Mouse (Mus musculus): ENCODE results near the gene Syt8.
A peak's percentile ranks its signal among the peaks of the same experiment; 100 is the strongest.

DNA sequence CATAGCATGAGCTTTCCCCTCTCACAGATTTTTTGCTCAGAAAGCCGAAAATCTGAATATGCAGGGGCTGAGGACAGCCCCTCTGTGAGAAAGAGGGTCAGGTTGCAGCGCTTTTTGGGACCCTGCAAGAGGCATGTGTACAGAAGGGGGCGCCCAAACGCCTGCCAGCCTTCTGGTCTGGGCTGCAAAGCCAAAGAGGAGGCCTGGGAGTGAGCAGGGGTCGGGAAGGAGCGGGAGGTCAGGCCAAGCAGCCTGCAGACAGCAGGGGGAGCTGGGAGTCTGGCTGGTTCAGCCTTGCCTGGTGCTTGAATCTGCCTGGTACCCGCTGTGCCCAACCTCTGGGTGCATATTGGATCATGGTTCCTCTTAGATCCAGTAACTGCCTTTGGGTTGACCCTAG is 6.4 kb upstream of the Syt8 start:
- TF ChIP-seq POLR2A (IDR thresholded peaks at IDR 0.05; ENCODE audit: borderline replicate concordance, control insufficient read depth, low read depth, low read length) (no peak), CTCF (IDR thresholded peaks at IDR 0.05; ENCODE audit: control insufficient read depth, insufficient read depth, low read length) (peak; percentile 37; the same call in 1 of the 2 replicates)
